Comparison of ENCODE assay signal across 9 mouse cellular contexts in the genomic region with DNA sequence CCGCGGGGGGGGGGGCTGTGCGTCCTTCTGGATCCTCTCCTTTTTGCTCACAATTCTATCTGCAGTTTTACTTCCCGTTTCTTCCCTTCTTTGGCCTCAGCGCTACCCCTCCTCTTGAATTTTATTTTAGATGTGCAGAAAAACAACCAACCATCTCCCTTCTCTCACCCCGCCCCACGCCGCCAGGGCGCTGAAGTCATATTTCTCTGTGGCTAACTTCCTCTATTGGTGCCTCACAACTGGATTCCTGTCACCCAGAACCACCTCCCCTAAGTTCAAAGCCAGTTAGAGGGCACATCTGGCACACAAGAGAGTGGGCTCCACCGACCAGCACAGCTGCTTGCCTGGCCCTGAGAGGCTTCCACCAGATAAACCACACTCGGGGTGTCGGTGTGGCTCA. TPM values are rescaled to one million over a fixed set of nuclear protein-coding genes. Genes with fewer than 3 reads are reported as not detected.
DNase-seq lines count a peak whose midpoint lies in the region; ATAC-seq and TF ChIP-seq lines count a peak whose summit lies in the region.
"Had no signal": no experiment of that assay in that cellular context is flagged by ENCODE, and none has a peak within 500 bp of the region (broad histone marks: within the 10 kb centered on the region; RNA-seq: fewer than 3 reads in every experiment).

No protein-coding gene starts in this region.

- H3K36me3 ChIP-seq in hindbrain, postnatal 0 days (ENCODE audit: insufficient read depth, low read length), result no peaks in the 10 kb centered on the region
- no peaks in the 10 kb centered on the region for H3K36me3 ChIP-seq in stomach, postnatal 0 days (ENCODE audit: control insufficient read depth, insufficient read depth, low read length)

- TF ChIP-seq EP300 in stomach, postnatal 0 days (optimal IDR thresholded peaks at IDR 0.05), result no peak

- H3K27me3 ChIP-seq in hindbrain, postnatal 0 days (ENCODE audit: insufficient read depth, low read length), result no peaks in the 10 kb centered on the region
- H3K27me3 ChIP-seq in stomach, postnatal 0 days (ENCODE audit: control insufficient read depth, insufficient read depth, low read length), result no peaks in the 10 kb centered on the region

- no peak for TF ChIP-seq CTCF in hindbrain, postnatal 0 days (IDR thresholded peaks at IDR 0.05; ENCODE audit: low read depth)
- no peak for TF ChIP-seq CTCF in stomach, postnatal 0 days (IDR thresholded peaks at IDR 0.05; ENCODE audit: low read depth)

- no peak for ATAC-seq in hindbrain, postnatal 0 days
- ATAC-seq in stomach, postnatal 0 days (ENCODE audit: low FRiP score, low TSS enrichment), result no peak

- peak; percentile 86 for DNase-seq in 416B (ENCODE audit: low read depth)
- DNase-seq in CD8-positive naive resting alpha-beta T cell, adult 2 months (ENCODE audit: low read depth in 2 of 2, low spot score in 2 of 2), result peak; percentile 71 to 78
- DNase-seq in gastrocnemius, adult 8-10 months (ENCODE audit: low spot score in 2 of 2), result peak; percentile 26 to 43
- no peak for DNase-seq in hindbrain, postnatal 0 days (ENCODE audit: low spot score)
- DNase-seq in lung, postnatal 10 days, result peak; percentile 70
- DNase-seq in stomach, postnatal 0 days (ENCODE audit: low spot score), result no peak
- DNase-seq in left cerebral cortex, postnatal 4 days, result no peak
- DNase-seq in urinary bladder, adult 18-20 months (ENCODE audit: low spot score in 2 of 2), result no peak

- no peaks in the 10 kb centered on the region for H3K9me3 ChIP-seq in hindbrain, postnatal 0 days (ENCODE audit: low read length)
- H3K9me3 ChIP-seq in stomach, postnatal 0 days (ENCODE audit: control insufficient read depth, low read length), result no peaks in the 10 kb centered on the region

- 55% methylated on average over 12 of the region's 12 CpGs for WGBS in hindbrain, postnatal 0 days
- 40% methylated on average over 12 of the region's 12 CpGs for WGBS in stomach, postnatal 0 days

- H3K4me3 ChIP-seq in hindbrain, postnatal 0 days (ENCODE audit: low read length), result no peak overlapping the region
- no peak overlapping the region for H3K4me3 ChIP-seq in stomach, postnatal 0 days (ENCODE audit: low read depth, low read length)

- peaks cover 5% of the 10 kb centered on the region; the same call in 1 of the 2 replicates for H3K4me1 ChIP-seq in hindbrain, postnatal 0 days (ENCODE audit: insufficient read depth, low read length)
- H3K4me1 ChIP-seq in stomach, postnatal 0 days (replicated peaks; ENCODE audit: control insufficient read depth, insufficient read depth), result peaks cover 2% of the 10 kb centered on the region; the same call in 1 of the 2 replicates

- H3K27ac ChIP-seq in hindbrain, postnatal 0 days, result peak overlapping the region; percentile 80; the same call in 1 of the 2 replicates
- H3K27ac ChIP-seq in stomach, postnatal 0 days (replicated peaks), result peak overlapping the region; percentile 95

- H3K4me2 ChIP-seq in hindbrain, postnatal 0 days (ENCODE audit: low read depth, low read length), result no peak overlapping the region
- H3K4me2 ChIP-seq in stomach, postnatal 0 days (replicated peaks; ENCODE audit: low read depth), result no peak overlapping the region

- intact Hi-C loops in left cerebral cortex, postnatal 4 days (cut with DNase I), result no loop called here

- H3K9ac ChIP-seq in hindbrain, postnatal 0 days (replicated peaks; ENCODE audit: low read length), result no peak overlapping the region
- H3K9ac ChIP-seq in stomach, postnatal 0 days (ENCODE audit: low read length), result no peak overlapping the region; the same call in 1 of the 2 replicates

RNA-seq across cellular contexts. Expression of a gene that starts 16.5 kb away (rescaled TPM):
- not detected for total RNA-seq in gastrocnemius, adult 8-10 months (2022)
- total RNA-seq in hindbrain, postnatal 0 days (2014; rRNA removed), result not detected in 2 replicates
- polyA plus RNA-seq in hindbrain, postnatal 0 days (2015; fragmentation: Nextera tagmentation; extraction: Ambion mirVana), result not detected in 2 replicates
- polyA plus RNA-seq in stomach, postnatal 0 days (2015; fragmentation: Nextera tagmentation; extraction: Ambion mirVana), result not detected in 2 replicates
- total RNA-seq in left cerebral cortex, postnatal 4 days (2021), result not detected
- total RNA-seq: left cerebral cortex, postnatal 10 days had no signal

RNA-seq across cellular contexts. Expression of a gene that starts 22.8 kb away (rescaled TPM):
- total RNA-seq in gastrocnemius, adult 8-10 months (2022), result 10 to 100 TPM; 16.5 to 19.1 (median 18.7) TPM
- total RNA-seq in hindbrain, postnatal 0 days (2014; rRNA removed), result 62.1 and 91.4 TPM in 2 replicates
- polyA plus RNA-seq in hindbrain, postnatal 0 days (2015; fragmentation: Nextera tagmentation; extraction: Ambion mirVana), result 24.6 and 25.5 TPM in 2 replicates
- 24.3 and 25.7 TPM in 2 replicates for polyA plus RNA-seq in stomach, postnatal 0 days (2015; fragmentation: Nextera tagmentation; extraction: Ambion mirVana)
- total RNA-seq in left cerebral cortex, postnatal 4 days (2021), result 10 to 100 TPM; 64.1 to 65.7 TPM

Comparison
In these comparisons a context has a peak if more than half of its experiments do, and no peak if none do; other contexts are left out.
1. DNase-seq: peak in 416B (single experiment), CD8-positive naive resting alpha-beta T cell, adult 2 months (2 of 2), gastrocnemius, adult 8-10 months (2 of 2) and lung, postnatal 10 days (single experiment); none in hindbrain, postnatal 0 days (single experiment), stomach, postnatal 0 days (single experiment), left cerebral cortex, postnatal 4 days (single experiment) and urinary bladder, adult 18-20 months (0 of 2).